Mouse (Mus musculus): Measurements from ENCODE around the gene Sult6b2. TPM values are rescaled to one million over a fixed set of nuclear protein-coding genes. Genes with fewer than 3 reads are reported as not detected.

The Sult6b2 gene
- 0.24 and 0.26 TPM in 2 replicates for polyA plus RNA-seq (2012; rRNA removed)

DNA sequence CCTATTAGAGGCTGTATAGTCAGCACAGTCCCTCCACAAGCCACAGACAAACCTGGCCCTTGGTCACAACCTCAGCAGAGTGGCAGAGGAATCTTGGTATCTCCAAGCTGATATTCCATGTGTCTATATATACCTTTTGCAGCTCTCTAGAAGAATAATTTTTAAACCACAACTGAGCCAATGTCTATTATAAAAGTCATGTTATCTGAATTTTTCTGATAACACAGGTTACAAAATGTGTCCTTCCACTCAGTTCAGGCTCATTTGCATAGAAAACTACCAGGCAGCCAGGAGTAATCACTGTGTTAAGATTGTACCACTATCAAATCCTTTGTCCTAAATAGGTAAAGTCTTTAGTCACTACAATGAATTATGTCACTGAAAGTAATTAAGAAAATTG, at the start of gene Sult6b2:
Sult6b2 (minus strand) TSS at position 101 of the 400 bp plus-strand sequence.

DNA sequence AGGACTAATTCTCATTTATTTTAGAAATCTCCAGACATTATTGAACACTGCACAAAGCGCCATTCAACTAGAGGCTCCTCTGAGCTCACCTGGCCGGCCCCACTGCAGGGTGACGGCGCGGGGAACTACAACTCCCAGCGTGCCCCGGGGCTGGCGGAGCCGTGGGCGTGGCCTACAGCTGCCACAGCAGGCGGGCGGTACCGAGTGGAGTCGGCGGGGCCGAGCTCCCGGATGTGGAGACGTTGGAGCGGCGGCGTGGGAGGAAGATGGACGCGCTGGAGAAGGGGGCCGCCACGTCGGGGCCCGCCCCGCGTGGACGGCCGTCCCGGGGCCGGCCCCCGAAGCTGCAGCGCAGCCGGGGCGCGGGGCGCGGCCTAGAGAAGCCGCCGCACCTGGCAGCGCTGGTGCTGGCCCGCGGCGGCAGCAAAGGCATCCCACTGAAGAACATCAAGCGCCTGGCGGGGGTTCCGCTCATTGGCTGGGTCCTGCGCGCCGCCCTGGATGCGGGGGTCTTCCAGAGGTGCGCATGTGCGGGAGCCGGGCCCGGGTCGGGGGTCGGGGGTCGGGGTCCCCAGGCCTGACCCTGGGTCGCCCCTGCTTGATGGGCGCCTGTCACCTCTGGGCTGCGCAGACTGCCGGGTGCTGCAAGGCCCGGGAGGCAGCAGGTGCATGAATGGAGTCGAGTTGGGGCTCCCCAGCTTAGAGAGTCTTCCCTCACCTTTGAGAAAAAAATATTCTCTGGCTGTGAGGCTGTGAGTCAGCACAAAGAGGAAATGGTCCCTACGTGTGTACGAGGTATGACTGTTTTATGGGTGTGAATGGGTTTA, 47.6 kb downstream of the Sult6b2 start, which contains the start of gene Cmas:
Cmas (plus strand) TSS at position 180 of the 827 bp plus-strand sequence.

Other genes with a start within 250 kb of the Sult6b2 start
- 10.6 and 11.0 TPM in 2 replicates for gene Kcnj8, start 232.9 kb downstream of the Sult6b2 start, polyA plus RNA-seq (2012; rRNA removed)
- gene Abcc9, start 102.2 kb downstream of the Sult6b2 start, polyA plus RNA-seq (2012; rRNA removed): 4.7 TPM in 2 replicates
- 135 and 139 TPM in 2 replicates for gene Cmas, start 47.8 kb downstream of the Sult6b2 start, polyA plus RNA-seq (2012; rRNA removed)
- gene St8sia1, start 159.9 kb upstream of the Sult6b2 start, polyA plus RNA-seq (2012; rRNA removed): 10.8 and 11.8 TPM in 2 replicates